Mouse (Mus musculus) heart, adult 11 months (tissue): ENCODE measurements at regions not wholly inside any gene's neighbourhood (a gene's known extent, or its start where the extent isn't known, plus 50 kb on each side); places are given as distances from the start of the nearest gene placed in this dataset.
"Not testable (repeated sequence)": the region's sequence is repeated elsewhere in the genome, so short reads cannot be mapped to it uniquely, and the experiment has no call there.

Source experiments
- DNase-seq: peaks from one replicate; pipeline ENCODE4 v3.0.0; 2022

- DNase-seq: no peak
Measured at GRCm38 (mm10) chr8:89514270-89514669, 470.3 kb upstream of the Sall1 start.

DNA sequence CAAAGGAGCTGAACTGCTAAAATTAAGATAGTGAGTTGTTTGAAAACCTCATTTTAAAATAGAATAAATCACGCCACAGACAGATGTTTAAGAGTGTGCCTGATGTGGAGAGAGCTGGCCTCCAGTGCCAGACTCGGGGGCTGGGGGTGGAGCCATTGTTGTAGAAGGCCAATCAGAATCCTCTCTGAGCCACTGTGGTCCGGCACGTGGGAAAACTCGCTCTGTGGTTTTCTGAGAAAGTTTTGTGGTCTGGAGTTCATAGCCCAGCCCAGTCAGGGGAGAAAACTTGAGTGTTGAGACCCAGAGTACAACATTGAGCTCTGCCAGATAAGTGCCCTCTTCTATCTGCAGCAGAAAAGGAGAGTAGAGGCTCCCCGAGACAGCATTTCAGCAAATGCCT is 463.7 kb upstream of the Sall1 start:
- DNase-seq: peak; percentile 71

DNA sequence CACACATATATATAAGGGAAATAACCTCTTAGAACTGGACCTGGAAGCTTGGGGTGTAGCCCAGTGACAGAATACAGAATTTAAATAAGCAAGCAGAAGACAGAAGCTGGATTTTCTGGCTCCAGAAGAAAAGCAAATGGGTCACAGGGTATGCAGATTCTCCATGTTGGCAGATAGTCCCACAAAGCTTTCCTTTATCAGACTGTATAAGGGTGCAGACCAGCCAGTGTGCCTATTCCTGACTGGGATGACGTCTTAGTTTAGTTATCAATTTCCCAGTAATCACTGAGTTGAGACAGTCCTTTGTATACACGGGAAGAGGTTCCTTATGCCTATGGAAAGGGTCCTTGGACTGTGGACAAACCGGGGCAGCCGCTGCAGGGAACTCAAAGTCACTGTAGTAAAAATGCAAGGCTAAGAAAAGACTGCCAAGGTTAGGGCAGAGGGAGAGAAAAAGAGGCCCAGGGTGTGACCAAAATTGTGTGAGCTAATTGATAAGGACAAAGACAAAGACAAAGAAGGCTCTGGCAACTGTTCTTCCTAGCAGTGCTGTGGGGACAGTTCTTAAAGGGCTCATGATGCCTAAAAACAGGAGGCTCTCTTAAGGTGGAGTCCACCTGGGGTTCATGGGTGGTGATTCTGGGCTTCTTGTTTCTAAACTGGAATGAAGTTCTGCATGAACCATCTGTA is 459.7 kb upstream of the Sall1 start:
- DNase-seq: peak; percentile 40

DNA sequence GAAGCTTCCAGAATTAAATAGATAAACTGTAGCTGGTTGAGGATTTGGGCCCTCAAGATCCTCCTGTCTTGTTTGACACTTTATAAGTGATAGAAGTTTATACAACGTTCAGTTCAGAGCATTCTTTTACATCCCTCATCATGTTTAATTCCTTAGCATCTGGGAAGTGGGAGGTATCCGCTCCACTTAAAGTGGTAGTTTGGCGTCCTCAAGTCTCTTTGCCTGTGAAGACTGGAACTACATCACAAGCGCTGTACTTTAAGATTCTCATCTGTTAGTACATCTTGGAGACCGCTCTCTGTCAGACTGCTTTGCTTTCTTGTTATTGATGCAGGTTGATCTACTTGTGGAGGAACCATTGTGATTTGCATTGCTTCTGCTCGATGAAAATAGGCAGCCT is 459.1 kb upstream of the Sall1 start:
- DNase-seq: peak; percentile 36

- peak; percentile 82 for DNase-seq
Measured at GRCm38 (mm10) chr8:89501756-89502155, 457.8 kb upstream of the Sall1 start.

GRCm38 (mm10) chr8:89499831-89500230 is 455.9 kb upstream of the Sall1 start:
- peak; percentile 91 for DNase-seq

GRCm38 (mm10) chr8:89498088-89498695 is 454.2 kb upstream of the Sall1 start:
- DNase-seq: peak; percentile 79

DNA sequence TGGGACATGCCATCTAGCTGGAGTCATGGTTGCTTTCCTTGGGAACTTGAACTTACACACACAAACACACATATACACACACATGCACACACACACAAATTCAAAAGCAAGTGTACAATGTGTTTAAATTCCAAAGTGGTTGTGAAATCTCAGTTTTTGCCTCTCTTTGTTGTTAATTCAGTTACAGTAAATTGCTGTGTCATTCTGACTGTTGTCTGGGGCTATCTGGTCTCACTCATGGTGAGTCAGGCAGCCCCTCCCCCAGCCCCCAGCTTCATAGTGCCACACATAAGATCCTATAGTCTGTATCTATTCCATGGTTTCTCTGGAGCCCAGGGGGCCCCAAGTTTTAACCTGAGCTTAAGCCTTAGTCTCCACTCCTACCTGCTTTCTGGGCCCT is 448.4 kb upstream of the Sall1 start:
- DNase-seq: no peak

DNA sequence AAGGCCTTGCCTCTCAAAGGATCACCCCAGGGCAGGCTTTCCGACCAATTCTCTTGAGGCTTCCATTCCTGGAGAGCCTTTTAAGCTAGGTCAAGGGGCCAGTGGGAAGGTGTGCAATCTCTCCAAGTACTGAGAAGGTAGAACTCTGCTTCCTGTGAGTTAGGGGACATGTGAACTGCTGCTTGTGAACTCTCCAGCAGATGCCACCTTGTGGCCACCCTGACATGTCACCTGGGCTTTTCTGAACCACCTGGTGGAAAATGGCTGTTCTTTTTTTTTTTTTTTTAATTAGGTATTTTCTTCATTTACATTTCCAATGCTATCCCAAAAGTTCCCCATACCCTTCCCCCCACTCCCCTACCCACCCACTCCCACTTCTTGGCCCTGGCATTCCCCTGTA is 438.5 kb upstream of the Sall1 start:
- not testable (repeated sequence) for DNase-seq

GRCm38 (mm10) chr8:89476930-89477329 is 433.0 kb upstream of the Sall1 start:
- peak; percentile 67 for DNase-seq

GRCm38 (mm10) chr8:89471116-89471515 is 427.2 kb upstream of the Sall1 start:
- DNase-seq: no peak

DNA sequence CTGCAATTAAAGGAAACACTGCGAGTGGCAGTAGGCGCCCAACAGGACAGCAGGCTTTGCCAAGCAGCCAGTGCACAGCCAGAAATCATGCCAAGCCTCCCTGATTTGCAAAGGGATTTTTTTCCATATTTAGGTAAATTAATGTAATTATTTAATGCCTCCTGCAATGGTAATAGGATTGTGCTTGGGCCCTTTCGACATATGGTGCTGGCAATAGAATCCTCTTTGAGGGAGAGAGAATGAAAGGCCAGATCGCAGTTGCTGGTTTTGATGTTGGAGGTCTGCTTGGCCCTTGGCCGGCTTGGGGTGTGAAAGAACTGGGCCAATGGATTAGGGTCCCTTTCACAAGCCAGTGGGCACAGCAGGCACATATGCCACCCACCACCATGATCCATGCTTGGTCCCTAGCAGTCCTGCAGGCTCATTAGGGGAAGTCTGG is 424.8 kb upstream of the Sall1 start:
- DNase-seq: no peak

DNA sequence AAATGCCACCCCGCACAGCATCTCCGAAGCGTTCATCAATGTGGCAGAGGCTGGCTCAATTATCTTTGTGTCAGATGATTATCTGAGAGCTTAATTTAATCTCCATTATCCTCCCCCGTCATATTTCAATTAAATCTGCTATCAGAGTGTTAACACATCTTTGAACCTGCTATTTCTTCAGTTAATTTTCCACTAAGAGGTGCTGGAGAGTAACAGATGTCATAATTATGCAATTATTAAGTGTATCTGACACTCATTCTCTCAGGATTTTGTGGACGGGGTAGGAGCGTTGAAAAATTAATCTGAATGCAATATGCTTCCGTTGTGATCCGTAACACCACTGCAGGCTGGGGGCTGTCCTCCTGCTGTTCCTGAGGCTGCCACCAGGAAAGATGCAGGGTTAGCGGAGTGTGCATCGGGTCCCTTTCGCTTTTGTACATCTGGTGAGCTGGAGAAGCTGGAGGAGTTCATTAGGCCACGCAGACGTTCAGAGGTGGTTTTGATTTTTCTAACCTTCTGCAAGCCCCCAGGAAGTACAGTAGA is 421.3 kb upstream of the Sall1 start:
- no peak for DNase-seq

GRCm38 (mm10) chr8:89456517-89456916 is 412.6 kb upstream of the Sall1 start:
- peak; percentile 61 for DNase-seq

DNA sequence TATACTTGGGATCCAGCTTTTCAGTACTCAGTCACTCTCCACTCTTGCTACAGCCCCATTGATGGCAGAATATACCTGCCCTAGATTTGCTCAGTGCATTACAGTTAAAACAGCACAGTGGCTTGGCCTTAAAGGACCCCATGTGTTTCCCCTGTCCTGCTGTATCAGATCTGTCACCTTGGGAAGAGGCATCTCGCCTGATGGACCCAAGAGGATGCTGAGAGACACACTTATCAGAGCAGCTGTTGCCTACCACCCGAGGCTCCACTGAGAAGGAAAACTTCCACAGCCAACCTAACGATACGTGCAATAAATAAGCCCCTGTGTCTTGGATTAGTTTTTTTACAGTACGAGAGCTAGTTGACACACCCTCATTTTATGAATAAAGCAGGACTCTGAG is 411.8 kb upstream of the Sall1 start:
- DNase-seq: peak; percentile 56

DNA sequence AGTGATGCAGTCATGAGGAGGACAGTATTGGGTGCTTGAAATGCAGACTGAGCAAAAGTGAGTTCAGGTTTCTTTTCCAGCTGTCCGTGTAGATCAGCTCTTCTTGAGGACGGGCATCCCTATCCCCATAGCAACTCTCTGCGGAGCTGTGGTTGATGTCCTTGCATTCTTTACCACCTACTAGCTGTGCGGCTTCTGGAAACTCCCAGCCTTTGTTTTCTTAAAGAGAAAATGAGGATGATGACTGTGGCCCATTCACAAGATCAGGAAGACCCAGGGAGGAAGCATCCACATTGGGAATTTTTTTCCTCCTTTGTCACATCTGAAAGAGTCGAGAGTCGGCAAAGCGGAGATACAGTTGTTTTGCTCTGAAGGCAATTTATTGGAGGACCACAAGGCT is 410.2 kb upstream of the Sall1 start:
- peak; percentile 81 for DNase-seq

- DNase-seq: no peak
Measured at GRCm38 (mm10) chr8:89453724-89454123, 409.8 kb upstream of the Sall1 start.

- DNase-seq: peak; percentile 59
Measured at GRCm38 (mm10) chr8:89444466-89444865, 400.5 kb upstream of the Sall1 start.

GRCm38 (mm10) chr8:89439304-89439703 is 395.3 kb upstream of the Sall1 start:
- DNase-seq: no peak

- DNase-seq: no peak
Measured at GRCm38 (mm10) chr8:89426969-89427368, 383.0 kb upstream of the Sall1 start.

- no peak for DNase-seq
Measured at GRCm38 (mm10) chr8:89415287-89415686, 371.3 kb upstream of the Sall1 start.

GRCm38 (mm10) chr8:89412500-89412899 is 368.5 kb upstream of the Sall1 start:
- DNase-seq: no peak

DNA sequence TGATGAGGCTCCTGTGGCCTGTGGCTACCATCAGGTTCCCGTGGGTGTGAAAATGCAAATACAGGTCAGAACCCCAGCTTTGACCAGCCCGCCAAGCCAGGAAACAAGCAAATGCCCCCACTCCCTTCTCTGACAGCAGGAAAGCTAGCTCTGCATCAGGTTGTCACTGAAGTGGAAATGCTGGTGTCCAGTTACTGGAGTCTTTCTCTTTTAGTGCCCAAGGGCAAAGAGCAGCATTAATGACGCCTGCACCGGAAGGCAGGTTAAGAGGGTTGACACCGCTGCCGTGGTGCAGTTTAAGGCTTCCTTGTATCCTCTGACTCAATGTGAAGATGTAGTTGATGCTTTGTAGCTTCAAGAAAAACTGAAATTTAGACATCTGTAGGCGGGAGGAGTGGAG is 368.1 kb upstream of the Sall1 start:
- no peak for DNase-seq

- DNase-seq: no peak
Measured at GRCm38 (mm10) chr8:89406688-89407087, 362.7 kb upstream of the Sall1 start.

- no peak for DNase-seq
Measured at GRCm38 (mm10) chr8:89404287-89404686, 360.3 kb upstream of the Sall1 start.
